Mouse (Mus musculus) urinary bladder, postnatal 25 days (tissue): ENCODE data around the gene Krtap28-13.

Experiments
- DNase-seq: peaks from one replicate; pipeline ENCODE4 v3.0.0; 2022; ENCODE audit warnings: low spot score

Krtap28-13 gene

GRCm38 (mm10) chr1:83091268-83091667 is 30.5 kb downstream of the Krtap28-13 start:
- DNase-seq, result no peak

DNA sequence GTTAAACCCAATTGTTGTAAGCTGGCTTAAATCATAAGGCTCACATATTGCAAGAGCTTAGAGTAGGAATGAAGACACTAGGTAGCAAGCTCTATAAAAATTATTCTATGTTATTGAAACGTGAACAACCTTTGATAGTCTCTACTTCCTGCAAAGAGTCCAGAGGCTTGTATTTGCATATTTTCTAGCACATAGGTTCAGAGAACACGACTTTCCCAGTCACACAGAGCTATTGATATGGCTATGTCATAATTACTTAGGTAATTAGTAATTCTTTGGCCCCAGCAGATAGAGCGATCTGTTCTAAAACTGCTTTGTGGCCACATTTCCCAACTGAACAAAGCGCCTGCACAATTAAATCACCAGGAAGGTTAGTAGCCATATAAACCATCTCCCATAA is 36.2 kb downstream of the Krtap28-13 start:
- no peak for DNase-seq

DNA sequence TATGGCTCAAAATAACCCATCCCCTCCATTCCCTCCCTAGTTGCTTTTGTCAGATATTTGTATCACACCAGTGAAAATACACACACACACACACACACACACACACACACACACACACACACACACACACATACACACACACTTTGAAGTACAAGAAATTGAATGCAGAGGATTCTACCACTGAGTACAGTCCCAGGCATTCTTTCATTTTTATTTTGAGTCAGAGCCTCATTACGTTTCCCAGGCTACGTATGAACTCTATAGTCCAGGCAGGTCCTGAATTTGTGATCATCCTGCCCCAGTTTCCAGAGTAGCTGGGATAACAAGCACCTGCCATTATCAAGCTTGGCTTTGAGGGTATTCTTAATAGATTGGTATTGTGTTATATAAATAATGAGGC is 38.4 kb downstream of the Krtap28-13 start:
- no peak for DNase-seq

GRCm38 (mm10) chr1:83099580-83100137 is 38.9 kb downstream of the Krtap28-13 start:
- DNase-seq, result no peak

GRCm38 (mm10) chr1:83101891-83102290 is 41.2 kb downstream of the Krtap28-13 start:
- no peak for DNase-seq

DNA sequence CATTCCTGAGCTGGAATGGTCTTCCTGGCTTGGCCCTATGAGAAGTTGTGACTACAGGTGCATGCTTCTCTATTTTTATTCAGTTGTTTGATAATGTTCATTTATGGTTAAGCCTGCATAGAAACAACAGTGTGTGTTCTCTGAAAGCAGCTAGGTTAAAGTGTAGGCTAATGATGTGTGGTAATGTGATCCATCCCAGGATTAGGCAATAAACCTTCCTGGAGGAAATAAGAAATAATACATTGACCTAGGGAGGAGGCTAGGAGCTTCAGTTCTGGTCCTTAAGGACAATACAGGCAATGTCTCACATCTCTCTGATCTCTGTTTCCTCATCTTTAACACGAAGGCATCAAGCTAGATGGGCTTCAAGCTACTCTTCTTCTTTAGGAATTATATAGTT is 44.7 kb downstream of the Krtap28-13 start:
- DNase-seq, result no peak

GRCm38 (mm10) chr1:83107410-83107978 is 46.8 kb downstream of the Krtap28-13 start:
- no peak for DNase-seq

GRCm38 (mm10) chr1:83110992-83111391 is 50.3 kb downstream of the Krtap28-13 start:
- DNase-seq, result no peak
